Mouse (Mus musculus) myocyte (in vitro differentiated cells): ENCODE measurements around the gene C3. TPM values are rescaled to one million over a fixed set of nuclear protein-coding genes. Genes with fewer than 3 reads are reported as not detected.

Source experiments
- H3K27me3 ChIP-seq: one replicate; pipeline ENCODE4 v1.6.1; 2011; ENCODE audit not compliant: control insufficient read depth, insufficient read depth, insufficient read length
- H3K36me3 ChIP-seq: one replicate; pipeline ENCODE4 v1.6.1; 2011; ENCODE audit not compliant: control insufficient read depth, insufficient read depth
- H3K4me2 ChIP-seq: one replicate; pipeline ENCODE4 v1.6.1; 2011; ENCODE audit warnings: low read depth, control low read depth
- H3K4me3 ChIP-seq: one replicate; pipeline ENCODE4 v1.5.1; 2011; ENCODE audit warnings: mild to moderate bottlenecking, control low read depth, moderate library complexity
- H3K79me2 ChIP-seq: one replicate; pipeline ENCODE4 v1.6.1; 2011; ENCODE audit not compliant: control insufficient read depth, insufficient read depth
- H3ac ChIP-seq: one replicate; pipeline ENCODE4 v1.6.1; 2011; ENCODE audit not compliant: control insufficient read depth, insufficient read length
- CEBPB ChIP-seq: IDR thresholded peaks from 2 replicates; pipeline ENCODE4 v1.6.1; 2011; ENCODE audit warnings: mild to moderate bottlenecking, moderate library complexity; ENCODE audit not compliant: poor library complexity, insufficient read depth, severe bottlenecking
- E2F4 ChIP-seq: IDR thresholded peaks from one replicate; pipeline ENCODE4 v1.6.1; 2011; ENCODE audit warnings: mild to moderate bottlenecking, control low read depth, moderate library complexity; ENCODE audit not compliant: insufficient read depth
- MAX ChIP-seq: IDR thresholded peaks from one replicate; pipeline ENCODE4 v1.6.1; 2011; ENCODE audit warnings: low read depth, mild to moderate bottlenecking, control low read depth
- MYOD1 ChIP-seq, 3 experiments: IDR thresholded peaks; one replicate each; pipeline ENCODE4 v1.6.1; 2011; ENCODE audit warnings: control low read depth in 2 of 3, low read depth in 2 of 3, mild to moderate bottlenecking in 2 of 3, moderate library complexity in 1 of 3; ENCODE audit not compliant: insufficient read length in 2 of 3, control insufficient read depth in 1 of 3
- MYOG ChIP-seq, 3 experiments: IDR thresholded peaks; one replicate each; pipeline ENCODE4 v1.6.1; 2011; ENCODE audit warnings: control low read depth in 2 of 3, low read depth in 2 of 3, mild to moderate bottlenecking in 2 of 3; ENCODE audit not compliant: insufficient read length in 2 of 3, control insufficient read depth in 1 of 3, insufficient read depth in 1 of 3
- POLR2A ChIP-seq: IDR thresholded peaks from one replicate; pipeline ENCODE4 v1.6.1; 2011; ENCODE audit warnings: low read depth, mild to moderate bottlenecking, control low read depth, moderate library complexity; ENCODE audit not compliant: insufficient read length
- POLR2AphosphoS2 ChIP-seq: IDR thresholded peaks from one replicate; pipeline ENCODE4 v1.6.1; 2011; ENCODE audit warnings: low read depth, control low read depth; ENCODE audit not compliant: insufficient read length
- REST ChIP-seq: IDR thresholded peaks from one replicate; pipeline ENCODE4 v1.6.1; 2011; ENCODE audit warnings: mild to moderate bottlenecking, control low read depth, moderate library complexity; ENCODE audit not compliant: insufficient read depth, insufficient read length
- SRF ChIP-seq: IDR thresholded peaks from one replicate; pipeline ENCODE4 v1.6.1; 2011; ENCODE audit warnings: low read depth; ENCODE audit not compliant: control insufficient read depth, insufficient read length
- TCF12 ChIP-seq: IDR thresholded peaks from one replicate; pipeline ENCODE4 v1.6.1; 2011; ENCODE audit warnings: mild to moderate bottlenecking, control low read depth; ENCODE audit not compliant: poor library complexity, insufficient read depth, severe bottlenecking
- TCF3 ChIP-seq: IDR thresholded peaks from one replicate; pipeline ENCODE4 v1.6.1; 2011; ENCODE audit warnings: low read depth, control low read depth; ENCODE audit not compliant: insufficient read length
- USF1 ChIP-seq: IDR thresholded peaks from one replicate; pipeline ENCODE4 v1.6.1; 2011; ENCODE audit warnings: low read depth, mild to moderate bottlenecking, control low read depth, moderate library complexity
- polyA plus RNA-seq: library from polyadenylated mRNA; unstranded; fragments of >200 nt; fragmentation: generic; extraction: Trizol; gene quantifications from one replicate; pipeline ENCODE4 v1.2.1, GENCODE M21; 2012; ENCODE audit warnings: missing spikeins

The C3 gene
- polyA plus RNA-seq, 1 experiment: 0.12 TPM

DNA sequence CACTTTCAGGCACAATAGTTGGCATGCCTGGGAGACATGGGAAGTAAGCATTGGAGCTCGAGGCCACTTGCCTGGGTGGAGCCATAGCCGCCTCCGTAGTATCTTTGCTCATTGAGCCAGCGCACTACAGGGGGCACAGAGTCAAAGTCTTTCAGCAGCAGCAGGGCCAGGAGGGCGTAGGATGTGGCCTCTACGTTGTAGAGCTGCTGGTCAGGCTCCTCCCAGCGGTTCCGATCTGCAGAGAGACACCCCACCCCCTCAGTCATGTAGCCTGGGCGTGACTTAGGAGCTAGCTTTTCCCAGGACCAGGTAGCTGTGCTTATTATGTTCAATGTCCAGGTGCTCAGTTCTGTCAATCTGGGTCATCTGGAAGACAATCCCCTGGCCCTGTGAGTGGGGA is 16.4 kb downstream of the C3 start:
- Histone ChIP-seq H3K4me2 (no peak overlapping the region), H3K79me2 (no peaks in the 10 kb centered on the region), H3K36me3 (no peaks in the 10 kb centered on the region), H3K4me3 (no peak overlapping the region), H3ac (no peak overlapping the region), H3K27me3 (peaks cover 32% of the 10 kb centered on the region)
- TF ChIP-seq MAX (no peak), REST (no peak), POLR2A (no peak), USF1 (no peak), TCF3 (no peak), MYOD1 (IDR thresholded peaks at IDR 0.05; ENCODE audit: control insufficient read depth in 1 of 3, insufficient read length in 2 of 3, low read depth in 2 of 3) (no peak), E2F4 (no peak), CEBPB (no peak)

DNA sequence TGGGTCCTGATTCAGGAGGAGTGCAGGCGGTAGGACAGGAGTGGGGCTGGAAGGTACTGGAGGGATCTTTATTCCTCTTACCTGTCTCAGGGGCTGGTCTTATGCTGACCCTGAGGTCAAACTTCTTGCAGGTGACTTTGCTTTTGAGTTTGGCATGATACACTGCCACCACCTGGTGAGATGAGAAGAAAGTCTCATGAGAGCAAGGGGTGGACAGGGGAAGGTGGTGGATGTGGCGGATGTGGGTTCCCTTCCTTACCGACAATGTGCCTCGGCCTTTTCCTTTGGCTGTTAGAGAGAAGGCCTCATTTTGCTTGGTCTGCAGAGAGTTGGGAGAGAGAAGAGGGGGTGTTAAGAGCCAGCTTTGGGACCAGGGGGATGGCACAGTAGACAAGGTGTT is 18.6 kb downstream of the C3 start:
- Histone ChIP-seq H3K4me2 (no peak overlapping the region), H3ac (no peak overlapping the region), H3K27me3 (peaks cover 26% of the 10 kb centered on the region), H3K79me2 (no peaks in the 10 kb centered on the region), H3K4me3 (no peak overlapping the region), H3K36me3 (no peaks in the 10 kb centered on the region)
- TF ChIP-seq MYOG (IDR thresholded peaks at IDR 0.05; ENCODE audit: control insufficient read depth in 1 of 3, insufficient read depth in 1 of 3, insufficient read length in 2 of 3, low read depth in 2 of 3) (no peak), TCF12 (no peak), POLR2A (no peak), CEBPB (no peak), REST (no peak)

DNA sequence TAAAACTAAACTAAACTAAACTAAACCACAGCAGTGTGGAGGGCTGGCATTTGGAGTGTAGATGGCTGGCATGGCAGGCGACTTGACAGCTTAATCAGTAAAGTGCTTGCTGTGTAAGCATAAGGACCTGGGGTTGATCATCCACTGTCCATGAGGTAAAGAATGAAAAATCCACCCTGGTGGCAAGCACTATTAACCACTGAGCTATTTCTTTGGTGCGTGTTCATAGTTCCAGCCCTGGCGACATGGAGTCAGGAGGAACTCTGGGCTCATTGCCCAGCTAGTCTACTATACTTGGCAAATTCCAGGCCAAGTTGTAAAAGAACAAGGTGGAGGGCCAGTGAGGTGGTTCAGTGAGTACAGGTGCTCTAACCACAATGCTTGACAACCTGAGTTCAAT is 20.0 kb downstream of the C3 start:
- no peak overlapping the region for H3ac ChIP-seq
- H3K4me2 ChIP-seq: no peak overlapping the region
- peaks cover 15% of the 10 kb centered on the region for H3K27me3 ChIP-seq
- no peak overlapping the region for H3K4me3 ChIP-seq
- H3K79me2 ChIP-seq: no peaks in the 10 kb centered on the region
- TF ChIP-seq SRF (no peak), MYOD1 (IDR thresholded peaks at IDR 0.05; ENCODE audit: control insufficient read depth in 1 of 3, insufficient read length in 2 of 3, low read depth in 2 of 3) (no peak), TCF12 (no peak), MAX (no peak), CEBPB (no peak), MYOG (IDR thresholded peaks at IDR 0.05; ENCODE audit: control insufficient read depth in 1 of 3, insufficient read depth in 1 of 3, insufficient read length in 2 of 3, low read depth in 2 of 3) (no peak), TCF3 (no peak), POLR2AphosphoS2 (no peak), POLR2A (no peak), REST (no peak), E2F4 (no peak), USF1 (no peak)
- H3K36me3 ChIP-seq: no peaks in the 10 kb centered on the region

DNA sequence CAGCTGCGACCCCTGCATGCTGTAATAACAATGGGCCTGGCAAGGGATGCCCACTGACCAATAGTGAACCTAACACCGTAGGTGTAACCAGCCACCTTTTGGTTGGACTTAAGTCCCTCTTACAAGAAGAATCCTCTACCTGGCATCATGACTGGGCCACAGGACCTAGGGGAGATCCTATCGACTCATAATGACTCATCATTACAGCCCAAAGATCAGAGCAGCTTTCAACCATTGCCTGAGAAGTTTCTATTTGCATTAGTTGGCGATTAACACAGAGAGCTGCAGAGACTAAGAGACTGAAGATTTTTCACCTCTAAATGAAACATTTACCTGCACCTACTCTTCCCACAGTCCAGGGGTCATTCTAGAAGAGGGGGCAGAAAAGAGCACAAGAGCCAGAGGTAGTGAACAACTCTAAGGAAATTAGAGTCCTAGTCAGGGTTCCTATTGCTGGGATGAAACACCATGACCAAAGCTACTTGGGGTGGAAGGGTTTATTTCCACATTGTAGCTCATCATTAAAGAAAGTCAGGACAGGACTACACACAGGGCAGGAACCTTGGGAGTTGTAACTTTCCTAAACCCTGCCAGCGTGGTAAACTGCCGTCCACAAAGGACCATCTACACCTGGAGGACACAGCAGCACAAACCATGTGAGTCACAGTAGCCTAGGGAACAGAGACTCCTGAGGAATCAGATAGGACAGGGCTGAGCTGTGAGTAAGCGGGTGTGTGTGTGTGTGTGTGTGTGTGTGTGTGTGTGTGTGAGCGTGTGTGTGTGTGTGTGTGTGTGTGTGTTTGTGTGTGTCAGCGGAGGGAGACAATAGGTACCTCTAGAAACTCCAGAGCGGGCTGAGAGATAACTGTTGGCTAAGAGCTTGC is 25.9 kb downstream of the C3 start:
- Histone ChIP-seq H3ac (no peak overlapping the region), H3K27me3 (no peaks in the 10 kb centered on the region), H3K79me2 (no peaks in the 10 kb centered on the region), H3K4me3 (no peak overlapping the region), H3K4me2 (no peak overlapping the region), H3K36me3 (no peaks in the 10 kb centered on the region)
- TF ChIP-seq POLR2AphosphoS2 (no peak), E2F4 (no peak), USF1 (no peak), REST (no peak), MYOD1 (IDR thresholded peaks at IDR 0.05; ENCODE audit: control insufficient read depth in 1 of 3, insufficient read length in 2 of 3, low read depth in 2 of 3) (no peak), SRF (no peak), MYOG (IDR thresholded peaks at IDR 0.05; ENCODE audit: control insufficient read depth in 1 of 3, insufficient read depth in 1 of 3, insufficient read length in 2 of 3, low read depth in 2 of 3) (no peak), TCF12 (no peak), CEBPB (no peak), POLR2A (no peak), MAX (no peak), TCF3 (no peak)

DNA sequence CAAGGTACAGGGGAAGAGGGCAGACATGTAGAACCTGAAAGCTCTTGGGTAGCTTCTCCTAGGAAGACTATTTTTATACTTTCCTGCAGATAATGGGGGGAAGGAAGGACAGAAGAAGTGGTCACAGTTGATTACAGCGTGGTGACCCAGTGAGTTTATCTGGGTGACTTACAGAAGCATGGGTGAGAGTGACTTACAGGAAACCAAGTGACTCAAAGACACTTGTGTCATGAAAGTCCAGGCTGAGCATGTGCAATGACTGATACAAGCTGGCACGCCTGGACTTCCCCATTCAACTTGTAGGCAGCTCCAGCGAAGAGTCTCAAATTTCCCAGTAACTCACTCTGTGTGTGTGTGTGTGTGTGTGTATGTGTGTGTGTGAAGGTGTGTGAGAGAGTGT is 29.7 kb downstream of the C3 start:
- Histone ChIP-seq H3K79me2 (no peaks in the 10 kb centered on the region), H3K36me3 (no peaks in the 10 kb centered on the region), H3K4me2 (no peak overlapping the region), H3K4me3 (no peak overlapping the region), H3K27me3 (peaks cover 8% of the 10 kb centered on the region), H3ac (no peak overlapping the region)
- TF ChIP-seq TCF12 (no peak), SRF (no peak), MAX (no peak)
